Mouse (Mus musculus): ENCODE data around the gene Tns1.

The Tns1 gene

GRCm38 (mm10) chr1:73936537-73936936 lies 187.7 kb downstream of the Tns1 start:
- no peak for DNase-seq (ENCODE audit: low read depth, low spot score)

DNA sequence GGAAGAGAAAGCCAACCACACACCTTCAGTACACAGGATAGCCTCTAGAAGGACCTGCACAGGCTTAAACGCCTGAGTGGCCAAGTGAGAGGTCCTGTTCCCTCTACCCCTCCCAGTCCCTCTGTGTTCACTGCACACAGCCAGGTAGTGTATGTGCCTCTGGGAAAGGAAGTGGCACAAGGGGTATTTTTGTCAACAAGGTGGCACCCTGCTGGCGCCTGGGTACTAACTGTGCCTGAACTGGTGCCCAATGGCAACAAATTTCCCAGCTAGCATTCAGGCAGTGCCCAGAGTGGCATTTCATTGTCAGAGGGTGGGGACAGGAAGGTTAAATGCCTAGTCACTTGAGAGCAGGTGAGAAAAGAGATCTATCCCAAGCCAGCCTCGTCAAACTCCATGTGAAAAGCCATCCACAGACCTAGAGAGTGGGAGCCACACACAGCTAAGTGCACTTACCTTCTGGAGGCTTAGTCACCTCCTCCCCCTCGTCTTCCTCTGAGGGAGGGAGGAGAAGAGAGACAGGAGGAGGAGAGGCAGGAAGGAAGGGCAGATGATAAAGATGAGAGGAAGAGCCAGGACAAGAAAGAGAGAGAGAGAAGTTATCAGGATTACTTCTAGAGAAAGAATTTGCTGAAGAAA lies 188.7 kb downstream of the Tns1 start:
- DNase-seq (ENCODE audit: low read depth, low spot score), result no peak

DNA sequence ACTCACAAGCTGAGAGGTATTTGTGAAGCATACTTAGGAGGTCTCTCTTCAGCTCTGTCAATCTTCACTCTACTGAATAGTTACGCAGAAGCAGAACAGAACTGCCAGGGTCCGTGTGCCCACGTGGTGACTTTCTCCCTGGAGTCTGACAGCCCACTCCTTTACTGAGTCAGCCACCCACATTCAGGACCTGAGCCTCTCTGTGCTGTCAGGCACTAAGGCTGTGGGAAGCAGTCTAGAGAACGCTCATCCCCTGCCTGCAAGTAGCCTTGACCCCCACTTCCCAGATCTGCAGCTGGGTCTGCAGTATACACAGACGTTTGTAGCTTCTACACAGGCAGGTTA lies 191.1 kb downstream of the Tns1 start:
- no peak for DNase-seq (ENCODE audit: low read depth, low spot score)

GRCm38 (mm10) chr1:73932421-73933145 lies 191.7 kb downstream of the Tns1 start:
- DNase-seq (ENCODE audit: low read depth, low spot score), result no peak

GRCm38 (mm10) chr1:73931851-73932250 lies 192.4 kb downstream of the Tns1 start:
- no peak for DNase-seq (ENCODE audit: low read depth, low spot score)

- DNase-seq (ENCODE audit: low read depth, low spot score), result no peak
These were observed 193.7 kb downstream of the Tns1 start for GRCm38 (mm10) chr1:73930411-73931134.

DNA sequence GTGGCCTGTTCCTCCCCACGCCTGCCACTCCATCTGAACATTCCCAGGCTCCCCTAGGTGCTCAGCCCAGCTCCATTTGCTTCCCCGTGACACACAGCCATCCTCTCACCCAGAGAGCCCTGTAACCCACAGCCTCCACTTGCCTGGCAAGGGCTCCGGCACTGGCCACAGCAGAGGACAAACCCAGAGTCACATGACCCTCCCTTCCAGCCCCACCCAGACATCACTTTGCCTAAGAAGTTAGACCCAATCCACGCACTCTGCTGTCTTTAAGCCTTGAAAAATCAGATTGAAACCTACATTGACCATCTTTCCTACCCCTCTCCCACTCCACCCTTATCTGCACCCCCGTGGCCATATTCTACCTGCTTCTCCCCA lies 194.3 kb downstream of the Tns1 start:
- no peak for DNase-seq (ENCODE audit: low read depth, low spot score)

- no peak for DNase-seq (ENCODE audit: low read depth, low spot score)
These were observed 194.9 kb downstream of the Tns1 start for GRCm38 (mm10) chr1:73929211-73929951.

GRCm38 (mm10) chr1:73928385-73928784 lies 195.9 kb downstream of the Tns1 start:
- no peak for DNase-seq (ENCODE audit: low read depth, low spot score)

GRCm38 (mm10) chr1:73927819-73928218 lies 196.4 kb downstream of the Tns1 start:
- no peak for DNase-seq (ENCODE audit: low read depth, low spot score)

DNA sequence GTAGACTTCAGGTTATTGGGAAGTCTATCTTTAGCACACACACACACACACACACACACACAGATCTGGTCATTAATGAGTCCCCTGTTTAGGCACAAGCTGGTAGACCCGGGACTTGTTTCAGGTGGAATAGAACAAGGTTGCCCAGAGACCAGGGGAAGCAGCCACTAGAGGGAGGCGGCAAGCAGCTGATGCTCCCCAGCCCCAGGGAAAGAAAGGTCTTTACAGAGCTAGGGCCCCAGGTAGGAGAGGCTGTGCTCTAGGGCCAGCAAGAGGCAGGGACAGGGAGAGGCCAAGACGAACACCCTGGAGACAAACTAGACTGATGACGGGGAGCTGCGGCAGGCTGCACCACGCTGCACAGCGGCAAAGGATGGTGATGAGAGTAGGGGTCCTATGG lies 198.0 kb downstream of the Tns1 start:
- no peak for DNase-seq (ENCODE audit: low read depth, low spot score)

DNA sequence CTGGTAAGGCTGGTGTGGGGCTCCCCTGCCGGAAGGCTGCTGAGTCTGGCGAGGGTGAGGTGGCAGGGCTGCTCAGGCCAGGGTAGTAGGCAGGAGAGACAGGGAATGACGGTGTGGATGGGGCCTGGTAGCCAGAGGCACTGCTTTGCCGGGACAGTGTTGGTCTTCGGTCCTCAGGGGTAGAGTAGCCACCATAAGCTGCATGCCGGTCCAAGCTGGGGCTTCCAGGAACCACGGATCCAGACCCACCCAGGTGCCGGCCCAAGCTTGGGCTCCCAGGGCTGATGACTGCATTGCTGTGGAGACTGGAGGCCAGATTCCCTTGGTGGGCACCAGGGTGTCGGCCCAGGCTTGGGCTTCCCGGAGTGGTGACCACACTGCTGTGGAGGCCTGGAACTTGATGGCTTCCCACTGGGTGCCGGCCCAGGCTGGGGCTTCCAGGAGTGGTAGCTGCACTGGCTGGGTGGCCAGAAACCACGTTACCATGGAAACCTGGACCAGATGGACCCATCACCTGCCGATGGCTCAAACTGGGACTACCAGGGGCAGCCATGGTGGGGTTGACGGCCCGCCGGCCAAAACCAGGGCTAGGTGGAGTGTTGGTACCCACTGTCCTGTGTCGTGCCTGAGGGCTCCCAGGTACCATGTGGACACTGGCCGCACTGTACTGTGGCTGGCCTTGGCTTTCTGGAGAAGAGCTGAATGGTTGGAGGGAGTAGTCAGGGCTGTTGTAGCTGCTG lies 199.2 kb downstream of the Tns1 start:
- no peak for DNase-seq (ENCODE audit: low read depth, low spot score)

- no peak for DNase-seq (ENCODE audit: low read depth, low spot score)
These were observed 200.0 kb downstream of the Tns1 start for GRCm38 (mm10) chr1:73924210-73924609.

GRCm38 (mm10) chr1:73923185-73923584 lies 201.1 kb downstream of the Tns1 start:
- DNase-seq (ENCODE audit: low read depth, low spot score), result no peak

DNA sequence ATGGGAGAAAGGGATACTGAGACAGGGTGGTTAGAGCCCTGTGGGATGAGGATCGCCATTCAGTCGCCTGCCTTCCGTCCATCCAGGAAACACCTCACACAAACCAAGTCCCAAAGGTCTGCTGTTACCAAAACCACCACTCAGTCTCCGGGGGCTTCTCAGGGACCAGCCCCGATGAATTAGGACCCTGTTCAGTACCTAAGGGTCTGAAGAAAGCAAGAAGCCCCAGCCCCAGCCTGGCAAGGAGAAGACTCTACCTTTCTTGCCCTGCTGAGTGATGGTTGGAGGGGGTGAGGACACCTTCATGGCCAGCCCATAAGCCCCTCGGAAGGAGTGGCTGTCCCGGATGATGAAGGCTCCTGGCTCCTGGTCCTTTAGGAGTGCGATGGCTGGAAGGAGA lies 203.5 kb downstream of the Tns1 start:
- DNase-seq (ENCODE audit: low read depth, low spot score), result no peak

DNA sequence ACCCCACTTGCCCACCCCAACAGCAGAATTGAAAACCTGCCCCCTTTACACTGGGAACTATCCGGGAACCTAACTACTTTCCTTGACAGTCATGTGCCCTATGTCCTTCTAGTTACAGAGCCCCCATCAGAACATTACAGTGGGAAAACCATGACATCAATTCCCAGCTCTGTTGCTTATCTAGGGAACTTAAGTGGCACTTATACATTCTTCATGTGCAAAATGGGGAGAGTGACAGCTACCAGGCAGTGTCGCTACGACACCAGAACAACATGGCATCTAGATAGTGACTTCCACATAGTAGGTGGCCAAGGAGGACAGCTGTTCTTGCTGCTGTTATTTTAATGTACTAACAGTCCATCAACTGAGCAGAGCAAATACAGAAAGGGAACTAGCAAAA lies 204.3 kb downstream of the Tns1 start:
- no peak for DNase-seq (ENCODE audit: low read depth, low spot score)

GRCm38 (mm10) chr1:73918001-73918400 lies 206.2 kb downstream of the Tns1 start:
- DNase-seq (ENCODE audit: low read depth, low spot score), result no peak

GRCm38 (mm10) chr1:73916298-73916697 lies 208.0 kb downstream of the Tns1 start:
- no peak for DNase-seq (ENCODE audit: low read depth, low spot score)

- no peak for DNase-seq (ENCODE audit: low read depth, low spot score)
These were observed 208.8 kb downstream of the Tns1 start for GRCm38 (mm10) chr1:73915218-73916070.

- DNase-seq (ENCODE audit: low read depth, low spot score), result no peak
These were observed 210.2 kb downstream of the Tns1 start for GRCm38 (mm10) chr1:73914076-73914475.
